In genomic region chr7:5061774-5062359, GRCm38 (mm10) we compare ENCODE assay signal across 8 mouse cellular contexts. TPM values are rescaled to one million over a fixed set of nuclear protein-coding genes. Genes with fewer than 3 reads are reported as not detected.
DNase-seq lines count a peak whose midpoint lies in the region; ATAC-seq and TF ChIP-seq lines count a peak whose summit lies in the region.

U2af2 (plus strand) TSS chr7:5062143.

- H3K9me3 ChIP-seq in hindbrain, embryonic 15.5 days: no peaks in the 10 kb centered on the region

- peak within 1 kb of the TSS; percentile 72 for H3K9ac ChIP-seq in hindbrain, embryonic 15.5 days

- DNase-seq in adipocyte (ENCODE audit: low spot score): peak; percentile 84
- DNase-seq in gastrocnemius, adult 18-20 months (ENCODE audit: low spot score): peak; percentile 92
- peak; percentile 91 to 94 for DNase-seq in left cerebral cortex, adult 2 months (ENCODE audit: extremely low spot score in 1 of 2, low spot score in 2 of 2)
- DNase-seq in right cerebral cortex, adult 18-20 months: peak; percentile 94
- peak; percentile 86 for DNase-seq in urinary bladder, adult 2 months (ENCODE audit: low spot score)

- peak; percentile 23 for ATAC-seq in common myeloid progenitor, adult 5-6 weeks (replicated peaks; ENCODE audit: low read depth, poor library complexity, severe bottlenecking)
- ATAC-seq in hindbrain, embryonic 15.5 days (ENCODE audit: low FRiP score, low read depth): peak; percentile 75

- H3K79me2 ChIP-seq in macrophage (ENCODE audit: inconsistent target): peaks cover 44% of the 10 kb centered on the region

- H3K4me2 ChIP-seq in hindbrain, embryonic 15.5 days: peak within 1 kb of the TSS; percentile 84

- H3K4me3 ChIP-seq in hindbrain, embryonic 15.5 days: peak within 1 kb of the TSS; percentile 75
- H3K4me3 ChIP-seq in left cerebral cortex, adult 2 months: peak within 1 kb of the TSS; percentile 85
- peak within 1 kb of the TSS; percentile 72 for H3K4me3 ChIP-seq in macrophage (ENCODE audit: inconsistent target)

- H3K4me1 ChIP-seq in hindbrain, embryonic 15.5 days (replicated peaks): peaks cover 76% of the 10 kb centered on the region

- intact Hi-C loops in left cerebral cortex, adult 2 months (cut with DNase I): loop anchor here (1.0 to 10.0 kb wide), 5 partner anchors 18 to 1417 kb away; partner anchors contain the start of genes Ccdc106, Cnot3, Epn1 and Mboat7

- under 1% methylated on average over 64 of the region's 65 CpGs for WGBS in hindbrain, embryonic 15.5 days
- under 1% methylated on average over 53 of the region's 65 CpGs for WGBS in macrophage (ENCODE audit: missing documents)

- no peak for TF ChIP-seq CTCF in left cerebral cortex, adult 2 months (IDR thresholded peaks at IDR 0.05)

- H3K36me3 ChIP-seq in hindbrain, embryonic 15.5 days: 0 out of 2 replicates have a peak, but pooled peaks cover 5% of the 10 kb centered on the region
- peaks cover 9% of the 10 kb centered on the region for H3K36me3 ChIP-seq in macrophage (ENCODE audit: inconsistent target)

- H3K27ac ChIP-seq in hindbrain, embryonic 15.5 days (replicated peaks): peak within 1 kb of the TSS; percentile 96
- H3K27ac ChIP-seq in left cerebral cortex, adult 2 months: peak within 1 kb of the TSS; percentile 99
- H3K27ac ChIP-seq in macrophage: peak within 1 kb of the TSS; percentile 98

- H3K27me3 ChIP-seq in hindbrain, embryonic 15.5 days: peaks cover 4% of the 10 kb centered on the region; the same call in 1 of the 2 replicates

RNA-seq across cellular contexts. Expression of gene U2af2, which starts in this region (rescaled TPM):
- 220 and 260 TPM in 2 replicates for total RNA-seq in common myeloid progenitor, adult 5-6 weeks (2017)
- 10 to 100 TPM; 39.0 to 49.6 TPM for total RNA-seq in gastrocnemius, adult 18-20 months (2021)
- polyA plus RNA-seq in hindbrain, embryonic 15.5 days (2015; fragmentation: Nextera tagmentation; extraction: Ambion mirVana): 99.8 and 101 TPM in 2 replicates
- total RNA-seq in left cerebral cortex, adult 2 months (2021): 100 to 1,000 TPM; 183 to 187 TPM
- total RNA-seq in macrophage (2018; cell fraction: chromatin; rRNA removed): 100 to 1,000 TPM; 468 to 929 (median 653) TPM
- total RNA-seq in macrophage (2018; cell fraction: cytosol; rRNA removed): 100 to 1,000 TPM in 13 of 26 experiments, 10 to 100 TPM in 13; 71.7 to 122 (median 101) TPM
- 100 to 1,000 TPM; 190 to 472 (median 318) TPM for total RNA-seq in macrophage (2018; cell fraction: nucleus; rRNA removed)
- polyA plus RNA-seq in macrophage (2018): 93.4 to 180 TPM (median 101 TPM) in 3 replicates
- polyA plus RNA-seq in urinary bladder, adult 2 months (2012; rRNA removed): 160 and 166 TPM in 2 replicates

Comparison
In these comparisons a context has a peak if more than half of its experiments do, and no peak if none do; other contexts are left out.
1. Peak in every context shown above with its lines: DNase-seq, ATAC-seq, H3K4me3 ChIP-seq and H3K27ac ChIP-seq.